Mouse (Mus musculus) neural tube, embryonic 14.5 days (tissue): ENCODE data around the gene Agmo. TPM values are rescaled to one million over a fixed set of nuclear protein-coding genes. Genes with fewer than 3 reads are reported as not detected.

Experiments used
- ATAC-seq: fragments of 200-750 bp; cut with Nextera tagmentation; 2 replicates; pipeline ENCODE4 v1.8.0; 2017; ENCODE audit warnings: low read depth, mild to moderate bottlenecking, moderate TSS enrichment, moderate library complexity
- H3K27ac ChIP-seq: fragments of 300-500 bp; sonication (generic); 2 replicates; pipeline ENCODE4 v1.5.1; 2014; ENCODE audit warnings: low read depth, mild to moderate bottlenecking, control low read depth, low read length, moderate library complexity, mixed read lengths
- H3K27me3 ChIP-seq: fragments of 300-500 bp; sonication (generic); 2 replicates; pipeline ENCODE4 v1.6.1; 2014; ENCODE audit warnings: low read length; ENCODE audit not compliant: control insufficient read depth, insufficient read depth
- H3K36me3 ChIP-seq: fragments of 300-500 bp; sonication (generic); 2 replicates; pipeline ENCODE4 v1.6.1; 2014; ENCODE audit warnings: low read length, mixed read lengths; ENCODE audit not compliant: control insufficient read depth, insufficient read depth
- H3K4me1 ChIP-seq: fragments of 300-500 bp; sonication (generic); 2 replicates; pipeline ENCODE4 v1.6.1; 2014; ENCODE audit warnings: low read length; ENCODE audit not compliant: control insufficient read depth, insufficient read depth
- H3K4me2 ChIP-seq: fragments of 300-500 bp; sonication (generic); 2 replicates; pipeline ENCODE4 v1.6.1; 2014; ENCODE audit warnings: mild to moderate bottlenecking, low read depth, low read length, control low read depth
- H3K4me3 ChIP-seq: fragments of 300-500 bp; sonication (generic); 2 replicates; pipeline ENCODE4 v1.5.1; 2014; ENCODE audit warnings: low read depth, low read length, control low read depth, mixed read lengths
- H3K9ac ChIP-seq: fragments of 300-500 bp; sonication (generic); replicated peaks from 2 replicates; pipeline ENCODE4 v1.6.1; 2014; ENCODE audit warnings: low read depth, mild to moderate bottlenecking, control low read depth, low read length, mixed read lengths
- H3K9me3 ChIP-seq: fragments of 300-500 bp; sonication (generic); 2 replicates; pipeline ENCODE4 v1.6.1; 2016; ENCODE audit warnings: low read length; ENCODE audit not compliant: control insufficient read depth
- WGBS: fragments of 180-500 bp; shearing (Covaris S2); extraction: QIAGEN DNeasy Blood & Tissue Kit; methylation state at CpG from one replicate; pipeline ENCODE4 v1.1.7; 2014; 5-methylcytosine and 5-hydroxymethylcytosine counted together
- polyA plus RNA-seq: library from polyadenylated mRNA; unstranded; fragments of >200 nt; fragmentation: Nextera tagmentation; extraction: Ambion mirVana; gene quantifications from 2 replicates; pipeline ENCODE4 v1.2.1, GENCODE M21; 2014

The Agmo gene
- 1.9 and 2.6 TPM in 2 replicates for polyA plus RNA-seq

- H3K4me3 ChIP-seq: no peak within 1 kb of the TSS
- H3K4me2 ChIP-seq: no peak within 1 kb of the TSS
- no peak for ATAC-seq
- no peak within 1 kb of the TSS for H3K27ac ChIP-seq
- no peaks in the 10 kb centered on the region for H3K36me3 ChIP-seq
- WGBS: 57% methylated on average over 4 of the region's 4 CpGs
- H3K9ac ChIP-seq: no peak within 1 kb of the TSS
- H3K4me1 ChIP-seq: no peaks in the 10 kb centered on the region
- no peaks in the 10 kb centered on the region for H3K27me3 ChIP-seq
- H3K9me3 ChIP-seq: no peaks in the 10 kb centered on the region
Observed at GRCm38 (mm10) chr12:37241566-37242021, at the start of gene Agmo. Agmo (plus strand) TSS chr12:37241641.

DNA sequence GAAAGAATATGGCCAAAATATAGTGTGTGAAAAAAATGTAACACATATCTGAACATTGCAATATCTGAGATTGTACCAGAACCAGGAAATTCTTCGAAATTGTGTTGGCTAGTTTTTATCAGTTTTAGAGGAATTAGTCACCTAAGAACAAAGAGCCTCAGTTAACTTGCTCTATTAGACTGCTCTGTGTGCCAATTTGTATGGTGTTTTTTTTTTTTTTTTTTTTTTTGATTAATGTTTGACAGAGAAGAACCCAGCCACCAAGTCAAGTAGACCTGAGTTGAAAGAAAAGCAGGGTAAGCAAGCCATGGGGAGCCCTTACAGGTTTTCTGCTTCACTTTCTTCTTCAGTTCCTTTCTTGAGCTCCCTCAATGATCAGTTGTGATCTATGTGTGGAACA is 10.3 kb upstream of the Agmo start:
- WGBS: 90% methylated on average over 1 of the region's 1 CpGs
- no peak overlapping the region for H3K9ac ChIP-seq
- no peak overlapping the region for H3K27ac ChIP-seq
- no peak for ATAC-seq
- H3K36me3 ChIP-seq: no peaks in the 10 kb centered on the region
- no peaks in the 10 kb centered on the region for H3K27me3 ChIP-seq
- H3K4me1 ChIP-seq: no peaks in the 10 kb centered on the region
- H3K4me3 ChIP-seq: no peak overlapping the region
- H3K4me2 ChIP-seq: no peak overlapping the region
- no peaks in the 10 kb centered on the region for H3K9me3 ChIP-seq

DNA sequence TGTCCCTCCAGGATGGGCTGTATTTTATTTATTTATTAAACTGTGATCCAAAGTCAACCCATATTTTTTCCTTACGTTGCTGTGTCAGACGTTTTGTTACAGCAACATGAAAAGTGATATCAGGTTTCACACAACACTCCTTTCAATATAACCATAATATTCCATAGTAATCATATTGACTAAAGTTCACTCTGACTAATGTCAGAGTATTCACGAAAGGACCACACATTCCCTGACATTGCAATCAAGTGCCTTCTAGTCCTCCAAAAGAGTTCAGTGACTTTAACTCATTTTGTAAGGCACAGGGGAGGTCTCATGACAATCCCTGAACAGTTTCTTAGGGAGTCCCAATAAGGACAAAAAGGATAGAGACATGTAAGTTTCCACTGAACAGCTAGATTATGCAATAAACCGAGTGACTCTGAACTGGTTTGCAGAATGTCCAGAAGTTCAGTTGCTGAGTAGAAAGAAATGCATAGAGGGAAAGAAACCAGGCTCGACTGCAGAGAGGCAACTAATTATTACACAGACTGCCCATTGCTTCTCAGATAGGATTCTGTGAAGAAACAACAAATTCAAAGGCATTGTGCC is 371 bp upstream of the Agmo start:
- H3K36me3 ChIP-seq: no peaks in the 10 kb centered on the region
- H3K4me1 ChIP-seq: no peaks in the 10 kb centered on the region
- no peaks in the 10 kb centered on the region for H3K9me3 ChIP-seq
- no peak overlapping the region for H3K9ac ChIP-seq
- no peak overlapping the region for H3K27ac ChIP-seq
- no peak for ATAC-seq
- no peaks in the 10 kb centered on the region for H3K27me3 ChIP-seq
- no peak overlapping the region for H3K4me2 ChIP-seq
- 75% methylated on average over 5 of the region's 5 CpGs for WGBS
- H3K4me3 ChIP-seq: no peak overlapping the region

DNA sequence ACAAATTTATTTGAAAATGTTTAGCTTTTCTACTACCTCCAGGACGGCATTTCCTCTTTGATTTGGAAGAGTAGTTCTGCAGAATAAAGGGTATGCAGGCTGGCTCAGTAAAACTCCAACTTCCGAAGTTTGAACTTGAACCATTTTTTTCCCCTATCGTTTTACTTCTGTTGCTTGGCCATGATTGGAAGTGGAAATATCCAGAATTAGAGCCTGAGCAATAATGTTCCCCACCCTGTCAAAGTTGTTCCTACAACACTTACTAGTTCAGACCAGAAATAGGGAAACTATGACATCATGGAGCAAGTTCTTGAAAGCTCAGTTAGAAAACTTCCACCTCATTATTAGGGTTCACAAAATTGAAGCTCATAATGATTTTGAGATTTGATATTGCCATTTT is 1.0 kb downstream of the Agmo start:
- Histone ChIP-seq H3K9ac (no peak overlapping the region), H3K4me1 (no peaks in the 10 kb centered on the region), H3K4me3 (no peak overlapping the region), H3K27ac (no peak overlapping the region), H3K4me2 (no peak overlapping the region), H3K27me3 (no peaks in the 10 kb centered on the region), H3K36me3 (no peaks in the 10 kb centered on the region), H3K9me3 (no peaks in the 10 kb centered on the region)
- 90% methylated on average over 3 of the region's 3 CpGs for WGBS
- no peak for ATAC-seq

- Histone ChIP-seq H3K9me3 (no peaks in the 10 kb centered on the region), H3K4me1 (no peaks in the 10 kb centered on the region), H3K27ac (no peak overlapping the region), H3K36me3 (no peaks in the 10 kb centered on the region), H3K4me2 (no peak overlapping the region), H3K4me3 (no peak overlapping the region), H3K27me3 (no peaks in the 10 kb centered on the region), H3K9ac (no peak overlapping the region)
- no peak for ATAC-seq
- WGBS: 77% methylated on average over 1 of the region's 1 CpGs
Observed at GRCm38 (mm10) chr12:37244876-37245275, 3.4 kb downstream of the Agmo start.

GRCm38 (mm10) chr12:37251688-37252087 is 10.2 kb downstream of the Agmo start:
- WGBS: 93% methylated on average over 5 of the region's 5 CpGs
- ATAC-seq: no peak
- H3K4me2 ChIP-seq: no peak overlapping the region
- H3K27ac ChIP-seq: no peak overlapping the region
- no peak overlapping the region for H3K9ac ChIP-seq
- H3K27me3 ChIP-seq: no peaks in the 10 kb centered on the region
- H3K4me3 ChIP-seq: no peak overlapping the region
- no peaks in the 10 kb centered on the region for H3K4me1 ChIP-seq
- H3K9me3 ChIP-seq: no peaks in the 10 kb centered on the region
- H3K36me3 ChIP-seq: no peaks in the 10 kb centered on the region

DNA sequence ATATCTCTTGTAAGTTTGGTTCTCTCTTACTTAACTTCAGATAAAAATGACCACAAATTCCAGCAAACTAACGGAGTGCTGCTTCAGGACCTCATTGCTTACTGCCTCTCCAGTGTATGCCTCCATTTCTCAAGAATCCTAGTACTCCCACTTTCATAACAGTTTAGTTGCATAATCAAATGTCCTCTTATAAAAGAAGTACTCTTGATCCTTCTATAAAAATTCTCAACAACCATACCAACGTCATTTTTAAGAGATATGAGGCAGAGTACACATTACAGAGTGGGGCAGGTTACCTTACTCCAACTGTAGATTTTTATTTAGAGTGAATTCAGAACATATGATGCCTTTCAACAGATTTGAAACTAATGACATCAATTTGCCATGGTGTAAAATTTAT is 15.7 kb downstream of the Agmo start:
- no peak overlapping the region for H3K9ac ChIP-seq
- no peak overlapping the region for H3K4me3 ChIP-seq
- no peaks in the 10 kb centered on the region for H3K36me3 ChIP-seq
- no peaks in the 10 kb centered on the region for H3K27me3 ChIP-seq
- no peak overlapping the region for H3K27ac ChIP-seq
- WGBS: 80% methylated on average over 2 of the region's 2 CpGs
- no peak overlapping the region for H3K4me2 ChIP-seq
- no peak for ATAC-seq
- no peaks in the 10 kb centered on the region for H3K9me3 ChIP-seq
- no peaks in the 10 kb centered on the region for H3K4me1 ChIP-seq

DNA sequence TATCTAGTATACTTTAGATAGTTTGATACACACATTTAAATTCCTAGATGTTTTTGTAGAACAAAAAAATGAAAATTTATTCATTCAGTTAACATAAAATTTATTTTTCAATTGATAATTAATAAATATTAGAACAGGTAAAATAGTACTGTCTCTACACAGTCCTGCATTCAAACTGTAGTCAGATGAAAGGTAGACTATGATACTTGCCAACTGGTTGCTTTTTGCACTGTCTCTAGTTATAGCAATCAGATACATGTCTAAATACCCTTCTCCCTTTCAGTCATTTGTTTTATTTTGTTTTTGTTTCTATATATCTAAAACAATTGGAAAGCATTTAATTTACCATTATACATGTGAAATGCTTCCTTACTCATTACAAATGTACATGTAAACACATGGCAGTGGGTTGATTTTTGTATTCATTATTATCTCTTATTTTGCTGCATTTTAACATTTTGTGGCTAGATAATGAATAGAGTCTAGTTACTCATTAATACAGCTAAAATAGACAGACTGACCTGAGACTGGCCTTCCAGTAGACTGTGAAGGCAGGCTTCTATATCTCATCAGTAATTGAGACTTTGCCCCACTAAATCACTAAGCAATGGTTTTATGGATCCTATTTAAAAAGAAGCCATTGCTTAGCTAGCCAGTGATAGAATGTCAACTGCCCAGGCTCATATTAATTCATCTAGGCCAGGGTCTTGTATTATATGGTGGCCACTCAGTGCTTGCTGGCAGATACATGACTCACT is 18.5 kb downstream of the Agmo start:
- Histone ChIP-seq H3K4me1 (no peaks in the 10 kb centered on the region), H3K27me3 (no peaks in the 10 kb centered on the region), H3K36me3 (no peaks in the 10 kb centered on the region), H3K4me2 (no peak overlapping the region), H3K9me3 (no peaks in the 10 kb centered on the region), H3K4me3 (no peak overlapping the region), H3K27ac (no peak overlapping the region), H3K9ac (no peak overlapping the region)
- no peak for ATAC-seq

DNA sequence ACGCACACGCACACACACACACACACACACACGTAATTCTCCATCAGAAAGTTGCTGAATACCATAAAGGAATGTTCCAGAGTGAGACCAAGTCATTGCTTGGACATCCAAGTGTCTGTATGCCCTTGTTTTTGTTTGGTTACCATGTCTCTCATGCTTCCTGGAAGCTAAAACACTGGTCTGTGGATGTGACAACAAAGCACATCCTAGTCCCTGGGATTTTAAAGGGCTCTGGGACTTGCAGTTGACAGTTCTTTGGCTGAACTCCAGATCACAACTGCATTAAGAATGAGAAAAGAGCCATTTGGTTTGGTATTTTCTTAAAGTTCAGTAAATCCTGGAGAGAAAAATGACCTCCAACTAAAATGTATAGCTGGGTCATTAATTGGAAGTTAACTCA is 22.2 kb downstream of the Agmo start:
- H3K36me3 ChIP-seq: no peaks in the 10 kb centered on the region
- no peak for ATAC-seq
- 93% methylated on average over 3 of the region's 3 CpGs for WGBS
- no peaks in the 10 kb centered on the region for H3K4me1 ChIP-seq
- no peaks in the 10 kb centered on the region for H3K9me3 ChIP-seq
- no peaks in the 10 kb centered on the region for H3K27me3 ChIP-seq
- no peak overlapping the region for H3K4me3 ChIP-seq
- H3K9ac ChIP-seq: no peak overlapping the region
- H3K27ac ChIP-seq: no peak overlapping the region
- no peak overlapping the region for H3K4me2 ChIP-seq
